Comparison of ENCODE assay signal across 19 mouse cellular contexts in genomic region chr11:70489684-70490083, GRCm38 (mm10). TPM values are rescaled to one million over a fixed set of nuclear protein-coding genes. Genes with fewer than 3 reads are reported as not detected.
A peak's percentile ranks its signal among the peaks of the same experiment; 100 is the strongest.
DNase-seq lines count a peak whose midpoint lies in the region; ATAC-seq and TF ChIP-seq lines count a peak whose summit lies in the region.
"Had no signal": no experiment of that assay in that cellular context is flagged by ENCODE, and none has a peak within 500 bp of the region (broad histone marks: within the 10 kb centered on the region; RNA-seq: fewer than 3 reads in every experiment).

No protein-coding gene starts in this region.

- H3K4me3 ChIP-seq in kidney, adult 2 months (ENCODE audit: insufficient read depth, low read depth, low read length): no peak overlapping the region
- H3K4me3 ChIP-seq in lung, adult 2 months (replicated peaks; ENCODE audit: extremely low read depth, low read depth, low read length): no peak overlapping the region
- no peak overlapping the region for H3K4me3 ChIP-seq in forebrain, embryonic 16.5 days (replicated peaks; ENCODE audit: low read length)
- no peak overlapping the region for H3K4me3 ChIP-seq in forebrain, embryonic 14.5 days (ENCODE audit: low read depth, low read length)
- H3K4me3 ChIP-seq: heart, embryonic 12.5 days had no signal

- H3K4me2 ChIP-seq in forebrain, embryonic 16.5 days (ENCODE audit: low read length): no peak overlapping the region
- no peak overlapping the region for H3K4me2 ChIP-seq in forebrain, embryonic 14.5 days (ENCODE audit: low read length)
- H3K4me2 ChIP-seq: heart, embryonic 12.5 days had no signal

- H3K27me3 ChIP-seq in kidney, adult 2 months (replicated peaks; ENCODE audit: control insufficient read depth, insufficient read depth, low read length): no peaks in the 10 kb centered on the region
- no peaks in the 10 kb centered on the region for H3K27me3 ChIP-seq in forebrain, embryonic 16.5 days (replicated peaks; ENCODE audit: control insufficient read depth, insufficient read depth, low read length)
- H3K27me3 ChIP-seq in forebrain, embryonic 14.5 days (replicated peaks; ENCODE audit: control insufficient read depth, insufficient read depth, low read length): no peaks in the 10 kb centered on the region
- H3K27me3 ChIP-seq: heart, embryonic 12.5 days had no signal

- TF ChIP-seq POLR2A in kidney, adult 2 months (IDR thresholded peaks at IDR 0.05; ENCODE audit: low read depth, low read length): no peak
- no peak for TF ChIP-seq POLR2A in lung, adult 2 months (IDR thresholded peaks at IDR 0.05; ENCODE audit: borderline replicate concordance, extremely low read depth, low read depth, low read length)

- DNase-seq in kidney, adult 2 months: no peak
- DNase-seq in kidney, adult 8-10 months: no peak
- DNase-seq in lung, postnatal 25 days (ENCODE audit: low spot score): peak; percentile 41
- no peak for DNase-seq in lung, adult 2 months
- peak; percentile 29 for DNase-seq in c-Kit-positive CD71-negative TER-119-negative erythroid progenitor cells, embryonic 14.5 days (ENCODE audit: low read depth)
- no peak for DNase-seq in forebrain, embryonic 14.5 days (ENCODE audit: low spot score)
- DNase-seq: cerebellum, adult 2 months; heart, postnatal 4 days had no signal

- 78% methylated on average over 6 of the region's 6 CpGs for WGBS in kidney, adult 2 months
- 67% methylated on average over 6 of the region's 6 CpGs for WGBS in lung, adult 2 months
- WGBS in forebrain, embryonic 16.5 days: 93% methylated on average over 6 of the region's 6 CpGs
- WGBS in forebrain, embryonic 14.5 days: 90% methylated on average over 6 of the region's 6 CpGs

- H3K4me1 ChIP-seq in kidney, adult 2 months (ENCODE audit: control insufficient read depth, insufficient read depth, low read length): no peaks in the 10 kb centered on the region
- H3K4me1 ChIP-seq in lung, adult 2 months (ENCODE audit: control insufficient read depth, insufficient read depth, low read length): no peaks in the 10 kb centered on the region
- no peaks in the 10 kb centered on the region for H3K4me1 ChIP-seq in forebrain, embryonic 16.5 days (replicated peaks; ENCODE audit: control insufficient read depth, insufficient read depth, low read length)
- H3K4me1 ChIP-seq in forebrain, embryonic 14.5 days (ENCODE audit: control insufficient read depth, insufficient read depth, low read length): no peaks in the 10 kb centered on the region
- H3K4me1 ChIP-seq: heart, embryonic 12.5 days had no signal

- no peaks in the 10 kb centered on the region for H3K36me3 ChIP-seq in kidney, adult 2 months (ENCODE audit: control insufficient read depth, insufficient read depth, low read length)
- no peaks in the 10 kb centered on the region for H3K36me3 ChIP-seq in forebrain, embryonic 16.5 days (ENCODE audit: control insufficient read depth, insufficient read depth)
- no peaks in the 10 kb centered on the region for H3K36me3 ChIP-seq in forebrain, embryonic 14.5 days (ENCODE audit: control insufficient read depth, insufficient read depth, low read length)
- H3K36me3 ChIP-seq: heart, embryonic 12.5 days had no signal

- H3K9ac ChIP-seq in forebrain, embryonic 16.5 days (replicated peaks; ENCODE audit: low read depth, low read length): no peak overlapping the region
- H3K9ac ChIP-seq in forebrain, embryonic 14.5 days (ENCODE audit: low read length): no peak overlapping the region
- H3K9ac ChIP-seq: heart, embryonic 12.5 days had no signal

- H3K9me3 ChIP-seq in forebrain, embryonic 16.5 days (ENCODE audit: control insufficient read depth, low read length): no peaks in the 10 kb centered on the region
- H3K9me3 ChIP-seq in forebrain, embryonic 14.5 days (replicated peaks; ENCODE audit: control insufficient read depth, low read length): no peaks in the 10 kb centered on the region
- H3K9me3 ChIP-seq: heart, embryonic 12.5 days had no signal

- TF ChIP-seq CTCF in kidney, adult 2 months (conservative IDR thresholded peaks at IDR 0.05; ENCODE audit: insufficient read depth, insufficient read length, low read depth, low read length): no peak
- TF ChIP-seq CTCF in lung, adult 2 months (IDR thresholded peaks at IDR 0.05; ENCODE audit: insufficient read depth, low read length): no peak

- ATAC-seq in monocyte, adult 5-6 weeks (replicated peaks; ENCODE audit: insufficient number of reproducible peaks, low FRiP score, low TSS enrichment, poor library complexity, severe bottlenecking): peak; percentile 92
- no peak for ATAC-seq in forebrain, embryonic 16.5 days
- no peak for ATAC-seq in forebrain, embryonic 14.5 days
- ATAC-seq: inflammation-experienced regulatory T-cells, adult 6 months had no signal

- H3K27ac ChIP-seq in kidney, adult 2 months (ENCODE audit: insufficient read depth, low read depth, low read length): peak overlapping the region; percentile 55; the same call in 1 of the 2 replicates
- no peak overlapping the region for H3K27ac ChIP-seq in forebrain, embryonic 16.5 days (ENCODE audit: low read length)
- H3K27ac ChIP-seq in forebrain, embryonic 14.5 days (ENCODE audit: low read depth, low read length): no peak overlapping the region

RNA-seq across cellular contexts. Expression of gene Tm4sf5, which starts 15.4 kb away (rescaled TPM):
- 0.31 TPM in 1 of 2 replicates, not detected in the other for polyA plus RNA-seq in kidney, adult 2 months (2012; rRNA removed)
- polyA plus RNA-seq in lung, adult 2 months (2012; rRNA removed): 0.50 and 1.00 TPM in 2 replicates
- not detected in 3 replicates for total RNA-seq in monocyte, adult 5-6 weeks (2017)
- 0.66 and 3.4 TPM in 2 replicates for polyA plus RNA-seq in forebrain, embryonic 16.5 days (2015; fragmentation: Nextera tagmentation; extraction: Ambion mirVana)
- polyA plus RNA-seq in forebrain, embryonic 14.5 days (2014; fragmentation: Nextera tagmentation; extraction: Ambion mirVana): 1.1 and 3.4 TPM in 2 replicates
- total RNA-seq: gastrocnemius, adult 18-20 months had no signal
- polyA plus RNA-seq: C2C12; embryonic facial prominence, embryonic 11.5 days; forebrain, embryonic 11.5 days had no signal

RNA-seq across cellular contexts. Expression of gene Vmo1, which starts 24.7 kb away (rescaled TPM):
- 0.15 TPM in 1 of 2 replicates, not detected in the other for polyA plus RNA-seq in kidney, adult 2 months (2012; rRNA removed)
- 0.20 and 0.26 TPM in 2 replicates for polyA plus RNA-seq in lung, adult 2 months (2012; rRNA removed)
- total RNA-seq in monocyte, adult 5-6 weeks (2017): not detected in 3 replicates
- polyA plus RNA-seq in forebrain, embryonic 16.5 days (2015; fragmentation: Nextera tagmentation; extraction: Ambion mirVana): not detected in 2 replicates
- 0.37 TPM in 1 of 2 replicates, not detected in the other for polyA plus RNA-seq in forebrain, embryonic 14.5 days (2014; fragmentation: Nextera tagmentation; extraction: Ambion mirVana)
- total RNA-seq: ES-E14; gastrocnemius, adult 18-20 months; midbrain, postnatal 0 days had no signal
- polyA plus RNA-seq: C2C12; cerebellum, adult 2 months; forebrain, embryonic 11.5 days; inflammation-experienced regulatory T-cells, adult 6 months; neural tube, embryonic 14.5 days had no signal

RNA-seq across cellular contexts. Expression of gene Gltpd2, which starts 29.3 kb away (rescaled TPM):
- polyA plus RNA-seq in kidney, adult 2 months (2012; rRNA removed): 2.8 and 3.3 TPM in 2 replicates
- polyA plus RNA-seq in lung, adult 2 months (2012; rRNA removed): 0.12 and 0.34 TPM in 2 replicates
- total RNA-seq in monocyte, adult 5-6 weeks (2017): not detected in 3 replicates
- polyA plus RNA-seq in forebrain, embryonic 16.5 days (2015; fragmentation: Nextera tagmentation; extraction: Ambion mirVana): 0.18 TPM in 1 of 2 replicates, not detected in the other
- 0.42 TPM in 1 of 2 replicates, not detected in the other for polyA plus RNA-seq in forebrain, embryonic 14.5 days (2014; fragmentation: Nextera tagmentation; extraction: Ambion mirVana)
- total RNA-seq: gastrocnemius, adult 18-20 months; heart, postnatal 4 days; midbrain, postnatal 0 days had no signal
- polyA plus RNA-seq: C2C12; cerebellum, adult 2 months; embryonic facial prominence, embryonic 11.5 days; inflammation-experienced regulatory T-cells, adult 6 months had no signal

RNA-seq across cellular contexts. Expression of gene Cxcl16, which starts 29.9 kb away (rescaled TPM):
- polyA plus RNA-seq in kidney, adult 2 months (2012; rRNA removed): 99.3 and 103 TPM in 2 replicates
- polyA plus RNA-seq in lung, adult 2 months (2012; rRNA removed): 67.2 and 74.6 TPM in 2 replicates
- 1.6 to 3.5 TPM (median 2.8 TPM) in 3 replicates for total RNA-seq in monocyte, adult 5-6 weeks (2017)
- 1.7 and 2.0 TPM in 2 replicates for polyA plus RNA-seq in forebrain, embryonic 16.5 days (2015; fragmentation: Nextera tagmentation; extraction: Ambion mirVana)
- 1.5 and 1.9 TPM in 2 replicates for polyA plus RNA-seq in forebrain, embryonic 14.5 days (2014; fragmentation: Nextera tagmentation; extraction: Ambion mirVana)

RNA-seq across cellular contexts. Expression of gene Zmynd15, which starts 30.5 kb away (rescaled TPM):
- 11.6 and 12.4 TPM in 2 replicates for polyA plus RNA-seq in kidney, adult 2 months (2012; rRNA removed)
- polyA plus RNA-seq in lung, adult 2 months (2012; rRNA removed): 8.7 and 12.3 TPM in 2 replicates
- total RNA-seq in monocyte, adult 5-6 weeks (2017): 0.21 TPM in 1 of 3 replicates, not detected in the others
- polyA plus RNA-seq in forebrain, embryonic 16.5 days (2015; fragmentation: Nextera tagmentation; extraction: Ambion mirVana): 0.46 and 0.90 TPM in 2 replicates
- polyA plus RNA-seq in forebrain, embryonic 14.5 days (2014; fragmentation: Nextera tagmentation; extraction: Ambion mirVana): 0.19 and 0.42 TPM in 2 replicates
- polyA plus RNA-seq: inflammation-experienced regulatory T-cells, adult 6 months had no signal

Comparison
In these comparisons a context has a peak if more than half of its experiments do, and no peak if none do; other contexts are left out.
1. DNase-seq: peak in lung, postnatal 25 days (single experiment) and c-Kit-positive CD71-negative TER-119-negative erythroid progenitor cells, embryonic 14.5 days (single experiment); none in kidney, adult 2 months (single experiment), kidney, adult 8-10 months (0 of 2), lung, adult 2 months (single experiment) and forebrain, embryonic 14.5 days (single experiment).